Mouse (Mus musculus) liver, adult (tissue): Measurements from ENCODE around the gene Nsl1.

Experiments used
- GATA4 ChIP-seq: IDR thresholded peaks from 2 replicates; pipeline ENCODE4 v1.6.1; 2014; ENCODE audit warnings: mild to moderate bottlenecking, low read length; ENCODE audit not compliant: insufficient replicate concordance

Nsl1 gene

DNA sequence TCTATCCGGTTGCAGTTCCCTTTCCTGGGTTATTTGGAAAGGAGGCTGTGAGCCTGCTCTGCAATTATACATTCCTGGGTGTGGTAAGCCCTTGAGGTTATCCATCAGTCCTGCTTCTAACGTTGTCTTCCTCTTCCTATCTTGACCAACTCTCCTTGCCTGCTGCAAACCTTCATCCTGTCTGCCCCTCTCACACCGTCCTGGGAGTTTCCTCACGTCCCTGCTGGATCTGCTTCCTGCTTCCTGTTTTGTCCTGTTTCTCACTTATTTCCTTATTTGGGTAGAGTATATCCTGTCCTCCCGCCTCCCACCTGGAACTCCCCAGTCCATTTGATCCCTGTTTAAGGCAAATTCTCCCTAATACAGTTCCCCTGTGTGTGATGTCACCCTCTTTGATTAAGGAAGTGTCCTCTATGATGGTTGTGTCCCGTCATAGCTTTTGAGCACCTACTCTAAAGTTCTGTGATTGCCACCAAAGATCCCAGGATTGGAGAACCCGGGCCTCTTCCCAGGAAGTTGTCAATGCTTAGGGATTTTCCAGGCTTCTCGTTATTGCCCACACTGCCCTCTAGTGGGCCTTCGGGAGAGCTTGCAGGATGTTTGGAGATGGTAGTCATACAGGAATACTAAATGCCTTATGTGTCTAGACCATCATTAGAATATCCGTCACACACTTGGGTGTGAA, 12.5 kb downstream of the Nsl1 start:
- no peak for TF ChIP-seq GATA4

DNA sequence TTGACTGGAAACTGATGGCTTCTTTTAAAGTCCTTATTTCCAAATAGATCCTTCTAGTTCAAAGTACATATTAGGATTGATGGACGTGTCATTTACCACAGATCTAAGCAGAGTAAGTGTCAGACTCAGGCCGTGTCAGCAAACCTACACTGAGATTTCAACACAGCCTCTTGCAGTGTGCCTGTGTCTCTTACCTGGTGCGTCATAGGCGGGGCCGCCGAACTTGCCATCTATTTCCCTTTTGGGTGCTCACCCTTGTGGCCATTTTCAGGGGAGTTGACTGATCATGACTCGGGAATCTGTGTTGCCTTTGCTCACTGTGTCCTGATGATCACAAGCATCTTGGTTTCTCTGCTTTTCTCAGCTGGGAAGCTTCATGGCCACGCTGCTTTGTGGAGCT, 20.4 kb downstream of the Nsl1 start:
- no peak for TF ChIP-seq GATA4

GRCm38 (mm10) chr1:191084951-191085559, 22.2 kb downstream of the Nsl1 start:
- no peak for TF ChIP-seq GATA4

DNA sequence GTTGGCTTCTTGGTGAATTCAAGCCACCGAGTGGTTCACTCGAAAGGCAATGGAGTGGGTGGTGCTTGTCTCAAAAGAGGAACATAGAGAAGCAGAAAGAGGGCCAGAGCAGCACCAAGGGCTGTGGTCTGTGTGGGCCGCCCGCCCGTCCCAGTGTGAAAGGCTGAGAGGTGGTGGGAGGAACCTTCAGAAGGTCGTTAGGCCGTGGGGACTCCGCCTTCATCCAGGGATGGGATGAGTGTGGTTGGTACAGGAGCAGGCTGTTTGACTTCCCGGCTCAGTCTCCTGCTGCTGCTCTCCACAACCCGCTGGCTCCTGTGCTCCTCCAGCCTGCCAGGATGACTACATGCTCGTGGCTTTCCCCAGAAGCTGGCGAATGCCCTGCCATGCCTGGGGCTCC, 22.8 kb downstream of the Nsl1 start:
- no peak for TF ChIP-seq GATA4

DNA sequence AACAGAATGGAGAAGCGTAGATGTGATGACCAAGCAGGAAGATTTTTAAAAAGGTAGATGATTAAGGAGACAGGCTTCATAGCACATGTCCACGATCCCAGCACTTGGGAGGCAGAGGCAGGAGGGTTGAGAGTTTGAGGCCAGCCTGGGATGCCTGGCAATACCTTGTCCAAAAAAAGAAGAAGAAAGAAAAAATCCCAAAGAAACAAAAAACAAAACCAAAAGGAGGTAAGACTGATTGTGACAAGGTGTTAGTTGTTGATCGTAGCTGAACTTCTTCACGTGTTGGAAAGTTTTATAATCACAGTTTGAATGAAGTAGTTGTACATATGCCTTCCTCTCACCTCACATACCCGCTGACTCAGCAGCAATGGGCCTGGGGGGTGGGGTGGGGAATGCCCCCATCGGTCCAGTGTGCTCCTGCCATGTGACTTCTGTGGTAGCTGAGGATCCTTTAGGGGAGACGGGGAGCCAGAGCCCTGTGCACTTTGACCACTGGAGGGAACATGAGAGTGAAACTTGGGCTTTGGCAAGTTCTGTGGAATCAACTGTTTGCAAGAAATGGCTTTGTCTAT, 23.6 kb downstream of the Nsl1 start:
- TF ChIP-seq GATA4, result no peak

DNA sequence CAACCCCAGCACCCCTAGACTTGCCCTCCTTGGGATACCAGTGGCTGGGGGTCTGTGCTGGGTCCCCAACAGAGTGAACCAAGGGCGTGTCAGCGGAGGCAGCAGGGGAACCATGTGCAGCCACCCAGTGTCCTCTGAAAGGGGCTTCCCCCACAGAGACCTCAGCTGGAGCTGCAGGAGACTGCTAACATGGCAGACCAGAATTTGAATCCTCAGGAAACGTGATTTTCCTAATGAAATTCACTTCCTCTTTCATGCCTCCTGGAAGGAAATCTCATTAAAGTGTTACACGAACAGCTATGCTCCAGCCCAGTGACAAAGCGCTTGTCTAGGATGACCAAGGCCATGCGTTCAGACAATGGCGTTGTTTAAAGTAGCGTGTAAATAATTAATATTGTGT, 24.1 kb downstream of the Nsl1 start:
- no peak for TF ChIP-seq GATA4

DNA sequence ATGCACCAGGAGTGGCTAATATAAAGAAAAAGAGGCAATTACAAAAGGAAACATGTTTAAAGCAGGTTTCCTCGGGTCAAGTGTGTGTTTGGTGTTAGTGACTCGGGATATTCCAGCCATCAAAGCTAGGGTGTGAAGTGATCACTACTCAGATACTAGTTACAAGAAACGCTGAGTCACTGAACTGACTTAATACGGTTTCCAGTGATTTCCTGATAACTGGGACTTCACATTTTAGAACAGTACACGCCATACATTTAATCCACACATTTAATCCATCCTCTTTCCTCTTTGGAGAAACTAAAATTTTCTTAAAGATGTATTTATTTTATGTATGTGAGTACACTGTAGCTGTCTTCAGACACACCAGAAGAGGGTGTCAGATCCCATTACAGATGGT, 25.1 kb downstream of the Nsl1 start:
- no peak for TF ChIP-seq GATA4

GRCm38 (mm10) chr1:191089355-191089754, 26.5 kb downstream of the Nsl1 start:
- TF ChIP-seq GATA4, result no peak

DNA sequence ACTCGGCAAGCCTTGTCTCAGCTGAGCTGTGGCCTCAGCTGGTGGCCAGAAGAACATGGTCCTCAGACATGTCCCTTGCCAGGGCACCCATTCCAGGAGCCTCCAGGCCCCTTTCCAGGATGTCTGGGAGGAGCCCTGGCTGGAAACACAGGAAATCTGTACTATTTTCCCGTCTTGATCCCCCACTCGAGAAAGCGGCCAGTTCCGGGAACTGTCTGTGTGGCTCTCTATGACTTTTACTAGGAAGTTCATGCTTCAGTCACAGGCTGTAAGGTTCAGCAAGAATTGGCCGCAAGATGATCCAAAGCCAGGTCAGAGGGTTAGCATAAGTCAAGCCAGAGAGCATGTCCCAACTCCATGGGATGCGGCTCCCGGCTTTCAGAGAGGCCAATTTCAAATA, 29.2 kb downstream of the Nsl1 start:
- TF ChIP-seq GATA4, result no peak

DNA sequence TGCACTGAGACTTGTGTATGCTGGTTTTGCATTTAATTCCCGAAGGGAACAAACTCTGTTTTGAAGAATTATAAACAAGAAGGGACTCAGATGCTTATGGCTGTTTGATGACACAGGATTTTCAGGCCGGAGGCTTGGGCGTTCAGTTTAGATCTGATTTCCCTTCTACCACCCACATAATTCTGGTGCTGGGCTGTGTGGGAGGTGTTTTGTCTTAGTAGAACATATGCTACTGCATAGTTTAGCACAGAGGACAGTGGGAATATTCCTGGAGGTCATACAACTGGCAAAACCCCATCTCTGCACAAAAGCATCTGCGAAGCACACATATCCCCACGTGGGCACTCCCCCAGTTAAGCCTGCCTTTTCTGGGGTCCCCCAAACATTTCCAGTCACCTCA, 30.8 kb downstream of the Nsl1 start:
- TF ChIP-seq GATA4, result no peak

GRCm38 (mm10) chr1:191095019-191095418, 32.2 kb downstream of the Nsl1 start:
- TF ChIP-seq GATA4, result no peak

- no peak for TF ChIP-seq GATA4
Measured at GRCm38 (mm10) chr1:191096871-191097681, 34.3 kb downstream of the Nsl1 start.

DNA sequence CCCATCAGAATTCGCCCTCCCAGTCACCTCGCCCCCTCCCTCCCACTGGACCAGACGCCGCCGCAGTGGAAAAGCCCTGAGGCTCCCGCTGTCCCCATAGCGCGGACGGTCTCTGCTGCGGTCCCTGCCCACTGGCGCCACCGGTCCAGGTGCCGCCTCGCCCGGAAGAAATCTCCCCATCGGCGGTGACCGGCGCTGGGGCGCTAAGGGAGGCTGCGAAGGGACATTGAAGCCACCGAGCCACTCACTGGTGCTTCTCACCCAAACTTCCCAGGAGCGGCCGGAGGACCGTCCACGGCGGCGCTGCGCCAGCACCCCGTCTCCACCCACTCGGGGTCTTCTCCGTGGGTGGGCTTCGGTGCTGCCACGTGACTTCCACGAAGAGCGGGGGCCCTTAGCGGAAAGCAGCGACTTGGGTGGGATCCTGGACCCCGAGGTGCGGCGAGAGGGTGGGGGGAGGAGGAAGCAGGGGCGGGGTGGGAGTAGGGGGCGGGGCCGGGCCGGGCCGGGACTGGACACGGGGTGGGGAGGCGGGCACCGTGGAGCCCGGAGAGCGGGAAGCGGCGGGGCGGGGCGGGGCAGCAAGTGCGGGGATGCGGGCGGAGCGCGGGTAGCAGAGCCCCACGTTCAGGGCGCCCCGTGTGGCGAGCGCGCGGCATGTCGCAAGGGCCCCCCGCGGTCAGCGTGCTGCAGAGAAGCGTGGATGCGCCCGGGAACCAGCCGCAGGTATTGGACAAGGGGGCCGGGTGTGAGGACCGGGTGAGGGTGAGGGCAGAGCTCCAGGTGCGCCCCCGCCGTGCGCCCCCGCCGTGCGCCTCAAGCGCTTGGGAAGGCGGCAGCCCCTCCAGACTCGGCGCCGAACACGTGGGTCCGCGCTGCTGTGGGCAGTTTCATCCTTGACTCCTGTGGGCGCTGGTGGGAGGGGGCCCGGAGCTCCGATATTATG, 35.3 kb downstream of the Nsl1 start, which contains the start of gene Batf3:
TSS of gene Batf3 (plus strand) at position 46 of the 946 bp plus-strand sequence.
- no peak for TF ChIP-seq GATA4

DNA sequence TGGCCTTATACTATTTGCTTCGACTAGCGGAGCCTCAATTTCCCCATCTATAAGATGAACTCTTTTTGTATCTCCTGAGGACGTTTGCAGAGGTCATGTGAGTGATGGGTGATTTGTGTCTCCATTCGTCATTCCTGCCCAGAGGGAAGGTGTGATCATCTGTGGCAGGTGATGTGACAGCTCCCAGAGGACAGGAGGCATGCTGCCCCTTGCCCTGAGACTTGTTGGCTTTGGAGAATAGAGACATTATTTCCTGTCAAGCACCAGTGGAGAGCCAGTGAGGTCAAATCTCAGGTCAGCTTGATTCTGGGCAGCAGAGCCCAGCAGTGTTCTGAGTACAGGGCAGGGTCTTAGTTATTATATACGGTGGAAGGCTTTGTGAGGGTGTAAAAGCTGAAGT, 36.3 kb downstream of the Nsl1 start:
- TF ChIP-seq GATA4, result no peak
